Mouse (Mus musculus): ENCODE data around the gene Bcl2l11. TPM values are rescaled to one million over a fixed set of nuclear protein-coding genes. Genes with fewer than 3 reads are reported as not detected.

Gene Bcl2l11
- polyA plus RNA-seq, 1 experiment from 2014 or later, result 13.4 TPM

DNA sequence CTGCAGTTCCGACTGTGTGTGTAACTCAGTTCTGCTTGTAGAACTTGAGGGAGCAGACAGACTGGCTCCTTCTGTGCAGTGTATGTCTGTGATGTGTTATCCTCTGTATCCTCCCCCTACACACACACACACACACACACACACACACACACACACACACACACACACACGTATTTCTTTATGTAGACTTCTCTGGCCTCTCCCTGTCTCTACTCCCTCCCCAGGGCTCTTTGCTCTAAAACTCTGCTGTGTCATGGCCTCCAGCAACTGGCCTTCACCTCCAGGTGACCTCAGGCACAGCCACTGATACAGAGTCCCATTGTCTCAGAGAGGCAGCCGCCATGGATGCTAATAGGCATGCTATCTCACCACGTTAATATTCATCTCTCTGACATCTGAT lies 10.3 kb upstream of the Bcl2l11 start:
- no peaks in the 10 kb centered on the region for H3K9me3 ChIP-seq
- H3K4me3 ChIP-seq, result no peak overlapping the region
- 26% methylated on average over 4 of the region's 4 CpGs for WGBS
- no peak overlapping the region for H3K4me2 ChIP-seq
- no peak overlapping the region for H3K27ac ChIP-seq (replicated peaks)
- H3K36me3 ChIP-seq, result no peaks in the 10 kb centered on the region
- no peaks in the 10 kb centered on the region for H3K27me3 ChIP-seq
- no peak overlapping the region for H3K9ac ChIP-seq
- ATAC-seq (ENCODE audit: low FRiP score, low read depth), result no peak
- H3K4me1 ChIP-seq (replicated peaks), result no peaks in the 10 kb centered on the region

DNA sequence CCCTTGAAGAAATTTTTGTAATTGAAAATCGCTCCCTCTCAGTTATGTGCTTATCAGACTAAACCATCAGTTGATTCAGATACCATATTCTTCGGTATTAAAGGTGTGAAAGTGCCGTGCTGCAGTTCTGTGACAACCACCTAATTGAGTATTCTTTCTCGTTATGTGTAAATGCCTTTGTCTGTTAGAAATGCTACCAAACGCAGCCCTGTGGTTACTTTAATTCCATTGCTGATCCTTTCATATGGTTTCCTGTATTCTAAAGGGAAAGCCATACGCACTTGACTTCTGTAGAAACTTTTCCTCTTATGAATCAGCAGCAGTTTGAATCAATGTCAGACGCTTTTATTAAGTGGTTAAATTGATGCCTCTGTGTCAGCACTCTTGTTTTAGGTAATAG lies 8.2 kb upstream of the Bcl2l11 start:
- Histone ChIP-seq H3K9ac (no peak overlapping the region), H3K27ac (replicated peaks) (no peak overlapping the region), H3K36me3 (no peaks in the 10 kb centered on the region), H3K4me2 (no peak overlapping the region), H3K27me3 (peaks cover 6% of the 10 kb centered on the region), H3K4me3 (no peak overlapping the region), H3K9me3 (no peaks in the 10 kb centered on the region), H3K4me1 (replicated peaks) (peaks cover 4% of the 10 kb centered on the region)
- no peak for ATAC-seq (ENCODE audit: low FRiP score, low read depth)
- 79% methylated on average over 7 of the region's 7 CpGs for WGBS

DNA sequence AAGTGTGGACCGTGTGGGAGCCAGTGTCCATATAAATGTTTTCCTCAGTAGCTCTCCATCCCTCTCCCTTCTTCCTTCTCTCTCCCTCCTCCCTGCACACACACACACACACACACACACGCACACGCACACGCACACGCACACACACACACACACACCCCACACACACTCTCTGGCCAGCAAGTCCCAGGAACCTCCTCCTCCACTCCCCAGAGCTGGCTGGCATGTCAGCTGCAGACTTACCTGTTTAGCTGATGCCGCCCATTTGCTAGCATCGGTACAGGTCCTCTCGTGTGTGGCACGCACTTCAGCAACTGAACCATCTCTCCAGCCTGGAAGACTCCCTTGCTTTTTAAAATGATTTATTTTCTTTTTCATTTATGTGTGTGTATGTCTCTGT lies 6.9 kb upstream of the Bcl2l11 start:
- no peaks in the 10 kb centered on the region for H3K36me3 ChIP-seq
- WGBS, result 97% methylated on average over 9 of the region's 9 CpGs
- no peak for ATAC-seq (ENCODE audit: low FRiP score, low read depth)
- no peaks in the 10 kb centered on the region for H3K9me3 ChIP-seq
- H3K4me1 ChIP-seq (replicated peaks), result peaks cover 17% of the 10 kb centered on the region
- H3K9ac ChIP-seq, result no peak overlapping the region
- peaks cover 16% of the 10 kb centered on the region for H3K27me3 ChIP-seq
- H3K4me2 ChIP-seq, result no peak overlapping the region
- no peak overlapping the region for H3K27ac ChIP-seq (replicated peaks)
- no peak overlapping the region for H3K4me3 ChIP-seq

DNA sequence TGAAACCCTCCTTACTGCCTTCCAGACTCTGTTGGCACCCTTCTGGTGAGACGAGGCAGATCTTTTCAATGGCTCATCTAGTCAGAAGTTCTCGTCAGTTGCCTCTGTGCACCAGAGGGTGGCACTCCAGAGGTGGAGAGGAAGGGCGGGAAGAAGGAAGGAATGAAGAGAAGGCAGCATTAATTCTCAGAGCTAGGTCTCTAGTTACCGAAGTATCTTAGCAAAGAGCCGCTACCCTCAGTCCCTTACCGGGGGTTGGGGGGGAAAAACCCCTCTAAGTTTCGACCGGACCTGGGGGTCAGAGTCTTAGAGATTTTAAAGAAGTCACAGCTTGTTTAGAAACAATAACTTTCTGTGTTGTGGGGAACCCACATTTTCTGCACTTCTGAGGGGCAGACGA lies 3.3 kb upstream of the Bcl2l11 start:
- Histone ChIP-seq H3K4me1 (replicated peaks) (peaks cover 41% of the 10 kb centered on the region), H3K27me3 (peaks cover 27% of the 10 kb centered on the region), H3K4me3 (no peak overlapping the region), H3K9me3 (no peaks in the 10 kb centered on the region), H3K9ac (no peak overlapping the region), H3K27ac (replicated peaks) (no peak overlapping the region), H3K4me2 (peak overlapping the region; percentile 99), H3K36me3 (no peaks in the 10 kb centered on the region)
- 2% methylated on average over 9 of the region's 9 CpGs for WGBS
- no peak for ATAC-seq (ENCODE audit: low FRiP score, low read depth)

DNA sequence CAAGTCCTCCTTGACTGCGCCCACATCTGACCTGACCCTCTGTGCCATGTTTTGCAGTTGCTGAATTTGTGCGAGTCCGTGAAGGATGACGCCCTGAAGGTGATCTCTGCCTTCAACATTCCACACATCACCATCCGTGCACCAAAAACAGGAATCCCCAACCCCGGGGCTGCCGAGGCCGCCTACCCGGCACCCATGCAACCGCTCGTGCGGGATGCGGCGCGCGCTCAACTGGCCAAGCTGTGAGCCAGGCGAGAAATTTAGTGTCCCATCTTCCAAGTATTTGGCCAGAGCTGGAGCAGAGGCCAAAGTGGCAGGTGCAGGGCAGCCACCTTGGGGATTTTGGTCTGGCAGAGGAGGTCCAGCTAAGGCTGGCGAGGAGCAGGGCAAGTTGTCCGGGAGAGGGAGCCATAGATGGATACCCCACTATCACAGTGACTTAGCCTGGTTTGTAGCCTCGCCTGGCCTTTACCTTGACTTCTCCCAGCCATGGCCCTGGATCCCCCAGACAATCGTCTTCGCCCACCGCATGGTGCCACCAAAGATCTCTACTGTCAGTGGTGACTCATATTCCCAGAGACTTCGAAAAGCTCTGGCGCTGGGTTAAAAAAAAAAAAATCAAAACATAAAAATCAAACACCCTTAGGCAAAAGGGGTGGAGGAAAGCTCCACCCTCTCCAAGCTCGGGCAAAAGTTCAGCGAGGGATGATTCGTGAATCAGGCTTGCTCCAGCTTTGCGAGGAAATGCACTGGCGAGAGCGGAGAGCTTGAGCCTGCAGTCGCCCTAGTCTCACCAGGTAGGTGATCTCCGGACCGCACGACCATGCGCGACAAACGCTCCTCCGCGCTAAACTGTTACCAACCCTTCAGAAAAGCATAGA lies 2.7 kb upstream of the Bcl2l11 start:
- 1% methylated on average over 40 of the region's 40 CpGs for WGBS
- ATAC-seq (ENCODE audit: low FRiP score, low read depth), result no peak
- Histone ChIP-seq H3K27me3 (peaks cover 27% of the 10 kb centered on the region), H3K4me2 (peak overlapping the region; percentile 99), H3K36me3 (no peaks in the 10 kb centered on the region), H3K9me3 (no peaks in the 10 kb centered on the region), H3K4me1 (replicated peaks) (peaks cover 44% of the 10 kb centered on the region), H3K27ac (replicated peaks) (no peak overlapping the region), H3K4me3 (peak overlapping the region; percentile 11), H3K9ac (no peak overlapping the region)

DNA sequence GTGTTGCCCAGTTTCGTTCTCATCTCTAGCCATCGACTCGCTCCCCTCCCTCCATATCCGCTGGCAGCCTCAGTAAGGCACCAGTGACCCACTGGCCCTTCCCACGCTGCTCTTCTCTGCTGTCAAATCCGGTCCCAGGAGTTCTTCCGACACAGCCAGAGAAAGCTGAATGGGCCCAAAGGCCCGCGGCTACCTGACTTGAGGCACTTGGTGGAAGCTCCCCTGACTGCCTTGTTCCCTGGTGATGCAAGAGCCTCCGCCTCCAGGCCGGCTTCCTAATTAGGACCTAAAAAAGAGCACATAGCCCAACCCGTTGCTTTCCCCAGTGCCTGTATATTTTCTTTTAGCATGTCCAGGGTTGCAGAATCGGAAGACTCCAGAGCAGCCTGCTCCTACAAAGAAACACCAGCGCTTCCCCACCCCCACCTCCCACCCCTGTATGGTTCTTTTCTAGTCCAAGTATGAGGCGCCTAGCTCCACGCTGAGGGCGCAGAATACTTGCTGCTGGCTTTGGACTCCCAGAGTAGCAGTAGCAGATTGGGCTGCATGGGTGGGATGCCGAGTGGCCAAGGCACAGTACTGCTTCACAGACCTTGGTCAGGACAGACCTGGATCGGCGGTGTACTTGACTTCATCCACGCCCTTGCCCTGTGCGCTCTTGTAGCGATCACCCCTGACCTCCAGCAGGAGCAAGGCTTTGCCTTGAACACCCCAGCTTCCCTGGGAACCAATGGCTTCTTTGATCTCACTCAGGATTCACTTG lies 1.7 kb upstream of the Bcl2l11 start:
- Histone ChIP-seq H3K36me3 (no peaks in the 10 kb centered on the region), H3K9ac (no peak overlapping the region), H3K4me3 (peak overlapping the region; percentile 11), H3K4me2 (peak overlapping the region; percentile 99), H3K4me1 (replicated peaks) (peaks cover 52% of the 10 kb centered on the region), H3K27ac (replicated peaks) (no peak overlapping the region), H3K9me3 (no peaks in the 10 kb centered on the region), H3K27me3 (peaks cover 27% of the 10 kb centered on the region)
- 3% methylated on average over 23 of the region's 23 CpGs for WGBS
- ATAC-seq (ENCODE audit: low FRiP score, low read depth), result no peak

DNA sequence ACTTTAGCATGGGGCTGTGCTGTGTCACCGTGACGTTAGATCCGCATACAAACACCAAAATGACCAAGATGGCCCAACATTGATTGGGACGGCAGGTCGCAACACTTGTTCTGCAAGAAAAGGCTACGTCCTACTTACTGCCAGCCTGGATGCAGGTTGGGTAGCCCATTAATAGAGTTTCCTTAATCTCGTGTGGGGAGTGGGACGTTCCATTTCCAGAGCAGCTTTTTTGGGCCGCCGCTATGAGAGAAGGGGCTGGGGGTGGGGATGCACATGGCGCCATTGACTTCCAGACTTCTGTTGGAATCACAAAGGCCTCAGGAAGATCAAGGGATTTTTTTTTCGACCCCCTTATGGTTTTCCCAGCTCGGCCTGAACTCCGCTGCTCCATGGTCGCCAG lies 1.1 kb upstream of the Bcl2l11 start:
- Histone ChIP-seq H3K9me3 (no peaks in the 10 kb centered on the region), H3K4me3 (peak overlapping the region; percentile 83), H3K27ac (replicated peaks) (no peak overlapping the region), H3K27me3 (peaks cover 27% of the 10 kb centered on the region), H3K9ac (no peak overlapping the region), H3K4me1 (replicated peaks) (peaks cover 52% of the 10 kb centered on the region), H3K4me2 (peak overlapping the region; percentile 99), H3K36me3 (no peaks in the 10 kb centered on the region)
- 1% methylated on average over 15 of the region's 15 CpGs for WGBS
- ATAC-seq (ENCODE audit: low FRiP score, low read depth), result no peak

DNA sequence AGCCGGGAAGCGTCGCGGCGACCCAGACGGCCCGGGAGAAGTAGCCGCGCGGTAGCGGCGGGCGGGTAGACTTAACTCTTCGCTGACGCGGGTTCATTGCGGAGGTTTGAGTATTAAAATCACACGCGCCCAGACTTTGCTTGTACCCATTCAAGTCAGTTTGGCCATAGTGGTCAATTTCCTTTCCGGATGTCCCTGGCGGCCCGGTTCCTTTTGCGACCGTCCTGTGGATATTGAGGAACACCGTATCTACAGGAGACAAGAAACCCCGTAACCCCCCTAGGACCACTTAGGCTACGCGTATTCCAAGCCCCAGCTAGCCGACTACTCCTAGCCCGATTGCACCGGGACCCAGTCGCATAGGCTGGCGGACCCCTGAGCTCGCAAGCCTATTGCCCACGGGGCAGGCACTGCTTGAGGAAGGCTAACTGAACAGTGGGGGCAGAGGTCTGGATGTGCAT lies 783 bp downstream of the Bcl2l11 start:
- Histone ChIP-seq H3K9ac (peak overlapping the region; percentile 68), H3K27me3 (peaks cover 26% of the 10 kb centered on the region), H3K4me2 (peak overlapping the region; percentile 99), H3K4me3 (peak overlapping the region; percentile 83), H3K27ac (replicated peaks) (peak overlapping the region; percentile 81), H3K9me3 (no peaks in the 10 kb centered on the region), H3K36me3 (peaks cover 2% of the 10 kb centered on the region; the same call in 1 of the 2 replicates), H3K4me1 (replicated peaks) (peaks cover 52% of the 10 kb centered on the region)
- WGBS, result under 1% methylated on average over 35 of the region's 35 CpGs
- no peak for ATAC-seq (ENCODE audit: low FRiP score, low read depth)

DNA sequence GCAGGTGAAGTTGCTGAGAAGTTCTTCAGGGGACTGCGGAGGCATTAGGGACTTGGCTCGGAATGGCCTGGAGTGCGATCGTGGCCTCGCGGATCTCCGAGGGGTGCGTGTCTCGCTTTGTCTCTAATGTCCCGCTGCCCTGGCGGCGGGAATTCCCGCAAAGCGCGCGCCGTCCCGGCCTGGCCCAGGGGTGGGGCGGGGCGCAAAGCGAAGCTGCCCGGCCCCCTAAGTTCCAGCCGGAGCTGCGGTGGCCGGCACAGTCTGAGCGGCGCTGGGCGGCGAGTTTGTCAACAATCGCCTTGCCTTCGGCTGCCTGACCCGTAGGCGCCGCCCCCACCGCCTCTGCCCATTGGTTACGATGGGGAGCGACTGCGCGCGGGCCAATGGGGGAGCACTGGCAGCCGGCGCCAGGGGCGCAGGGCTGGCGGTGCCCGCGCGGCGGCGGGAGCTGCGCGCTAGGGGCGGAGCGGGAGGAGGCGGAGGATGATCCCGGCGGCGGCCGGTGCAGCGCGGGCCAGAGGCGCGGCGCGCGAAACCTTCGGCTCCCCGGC lies 1.4 kb downstream of the Bcl2l11 start:
- Histone ChIP-seq H3K27me3 (peaks cover 22% of the 10 kb centered on the region), H3K27ac (replicated peaks) (peak overlapping the region; percentile 81), H3K4me1 (replicated peaks) (peaks cover 52% of the 10 kb centered on the region), H3K4me3 (peak overlapping the region; percentile 83), H3K4me2 (peak overlapping the region; percentile 99), H3K9me3 (no peaks in the 10 kb centered on the region), H3K36me3 (peaks cover 4% of the 10 kb centered on the region; the same call in 1 of the 2 replicates), H3K9ac (peak overlapping the region; percentile 68)
- 1% methylated on average over 67 of the region's 67 CpGs for WGBS
- ATAC-seq (ENCODE audit: low FRiP score, low read depth), result peak; percentile 90

DNA sequence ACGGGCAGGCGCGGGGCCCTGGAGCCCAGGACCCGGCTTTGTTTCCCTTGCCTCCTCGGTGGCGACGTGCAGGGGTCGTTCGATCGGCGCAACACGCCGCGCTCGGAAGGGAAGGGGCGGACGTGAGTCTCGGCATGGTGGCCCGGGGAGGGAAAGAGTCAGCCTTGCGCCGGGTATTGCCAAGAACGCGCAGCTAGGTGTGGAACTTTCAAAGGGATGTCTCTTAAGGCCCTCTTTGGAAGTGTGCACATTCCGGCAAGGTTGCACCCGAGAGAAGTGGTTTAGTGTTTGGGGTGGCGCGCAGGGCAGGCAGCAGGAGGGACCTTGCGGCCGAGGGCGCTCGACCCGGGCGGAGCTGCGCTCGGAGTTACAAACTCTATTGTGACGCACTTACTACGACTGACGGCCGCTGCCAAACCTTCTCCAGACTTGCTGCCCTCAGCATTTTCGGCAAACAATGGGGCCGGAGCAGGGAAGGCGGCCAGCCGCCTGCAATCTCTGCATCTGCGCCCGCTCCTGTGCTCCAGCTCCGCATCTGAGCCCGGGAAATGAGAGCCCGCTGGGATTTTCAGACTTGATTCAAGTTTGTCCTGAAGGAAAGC lies 2.0 kb downstream of the Bcl2l11 start:
- peaks cover 4% of the 10 kb centered on the region; the same call in 1 of the 2 replicates for H3K36me3 ChIP-seq
- H3K4me3 ChIP-seq, result peak overlapping the region; percentile 83
- H3K9ac ChIP-seq, result peak overlapping the region; percentile 68
- peak; percentile 47 for ATAC-seq (ENCODE audit: low FRiP score, low read depth)
- peaks cover 46% of the 10 kb centered on the region for H3K4me1 ChIP-seq (replicated peaks)
- H3K9me3 ChIP-seq, result no peaks in the 10 kb centered on the region
- WGBS, result 0% methylated on average over 43 of the region's 48 CpGs
- peak overlapping the region; percentile 81 for H3K27ac ChIP-seq (replicated peaks)
- peaks cover 19% of the 10 kb centered on the region for H3K27me3 ChIP-seq
- H3K4me2 ChIP-seq, result peak overlapping the region; percentile 99

DNA sequence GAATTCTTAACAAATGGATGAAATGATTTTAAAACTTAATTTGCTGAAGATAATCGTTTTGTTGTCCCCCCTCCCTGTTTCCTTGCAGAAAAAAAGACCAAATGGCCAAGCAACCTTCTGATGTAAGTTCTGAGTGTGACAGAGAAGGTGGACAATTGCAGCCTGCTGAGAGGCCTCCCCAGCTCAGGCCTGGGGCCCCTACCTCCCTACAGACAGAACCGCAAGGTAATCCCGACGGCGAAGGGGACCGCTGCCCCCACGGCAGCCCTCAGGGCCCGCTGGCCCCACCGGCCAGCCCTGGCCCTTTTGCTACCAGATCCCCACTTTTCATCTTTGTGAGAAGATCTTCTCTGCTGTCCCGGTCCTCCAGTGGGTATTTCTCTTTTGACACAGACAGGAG lies 2.7 kb downstream of the Bcl2l11 start:
- Histone ChIP-seq H3K9ac (no peak overlapping the region), H3K36me3 (peaks cover 4% of the 10 kb centered on the region; the same call in 1 of the 2 replicates), H3K9me3 (no peaks in the 10 kb centered on the region), H3K27me3 (peaks cover 15% of the 10 kb centered on the region), H3K4me2 (peak overlapping the region; percentile 99), H3K4me1 (replicated peaks) (peaks cover 40% of the 10 kb centered on the region), H3K27ac (replicated peaks) (no peak overlapping the region), H3K4me3 (peak overlapping the region; percentile 83)
- no peak for ATAC-seq (ENCODE audit: low FRiP score, low read depth)
- WGBS, result 22% methylated on average over 10 of the region's 10 CpGs

Measured in hindbrain, embryonic 15.5 days (tissue).